Mouse (Mus musculus) cerebellum, adult 2 months (tissue): ENCODE results near the gene Nol12.

Experiments
- CTCF ChIP-seq: fragments of 200-500 bp; IDR thresholded peaks from 2 replicates; pipeline ENCODE4 v1.5.1; 2011; ENCODE audit warnings: low read depth, mild to moderate bottlenecking, control low read depth, low read length, moderate library complexity, borderline replicate concordance; ENCODE audit not compliant: insufficient read depth
- POLR2A ChIP-seq: fragments of 200-500 bp; IDR thresholded peaks from 2 replicates; pipeline ENCODE4 v1.6.1; 2011; ENCODE audit warnings: low read length, control low read depth, borderline replicate concordance; ENCODE audit not compliant: insufficient read depth

GRCm38 (mm10) chr15:78927021-78927787 is 7.5 kb upstream of the Nol12 start:
- TF ChIP-seq CTCF (no peak), POLR2A (no peak)
